Mouse (Mus musculus): ENCODE measurements around the gene Fap. TPM values are rescaled to one million over a fixed set of nuclear protein-coding genes. Genes with fewer than 3 reads are reported as not detected.

Gene Fap
- polyA plus RNA-seq, 1 experiment from 2014 or later = 11.7 TPM

DNA sequence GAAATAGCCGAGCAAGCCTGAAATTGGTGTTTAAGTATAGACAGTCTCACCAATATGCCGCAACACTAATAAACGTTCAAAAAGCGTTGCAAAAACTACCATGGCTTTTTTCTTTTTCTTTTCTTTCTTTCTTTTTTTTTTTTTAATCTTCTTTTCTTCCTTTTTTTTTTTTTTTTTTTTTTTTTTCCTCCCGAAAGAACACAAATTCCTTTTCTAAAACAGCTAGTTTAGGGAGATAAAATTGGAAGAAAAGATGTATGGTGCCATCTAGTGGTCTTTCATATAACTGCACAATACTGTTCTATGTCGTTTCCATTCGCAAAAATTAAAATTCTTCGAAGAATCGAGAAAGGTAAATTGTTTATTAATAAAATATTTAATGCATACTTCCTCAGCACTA lies 115.8 kb downstream of the Fap start:
- Histone ChIP-seq H3K27ac (replicated peaks; ENCODE audit: low read depth, low read length) (no peak overlapping the region), H3K4me2 (ENCODE audit: low read depth, low read length) (no peak overlapping the region), H3K9ac (replicated peaks; ENCODE audit: low read length) (no peak overlapping the region), H3K4me3 (ENCODE audit: low read depth, low read length) (no peak overlapping the region), H3K9me3 (replicated peaks; ENCODE audit: control insufficient read depth, low read length) (no peaks in the 10 kb centered on the region), H3K4me1 (ENCODE audit: control insufficient read depth, insufficient read depth, low read length) (no peaks in the 10 kb centered on the region), H3K27me3 (ENCODE audit: control insufficient read depth, insufficient read depth, low read length) (no peaks in the 10 kb centered on the region), H3K36me3 (replicated peaks; ENCODE audit: control insufficient read depth, insufficient read depth, low read depth, low read length) (no peaks in the 10 kb centered on the region)
- WGBS = 44% methylated on average over 9 of the region's 9 CpGs
- ATAC-seq (replicated peaks; ENCODE audit: insufficient number of reproducible peaks, low FRiP score, low TSS enrichment, low read depth) (no peak), DNase-seq (ENCODE audit: low spot score) (peak; percentile 68)

DNA sequence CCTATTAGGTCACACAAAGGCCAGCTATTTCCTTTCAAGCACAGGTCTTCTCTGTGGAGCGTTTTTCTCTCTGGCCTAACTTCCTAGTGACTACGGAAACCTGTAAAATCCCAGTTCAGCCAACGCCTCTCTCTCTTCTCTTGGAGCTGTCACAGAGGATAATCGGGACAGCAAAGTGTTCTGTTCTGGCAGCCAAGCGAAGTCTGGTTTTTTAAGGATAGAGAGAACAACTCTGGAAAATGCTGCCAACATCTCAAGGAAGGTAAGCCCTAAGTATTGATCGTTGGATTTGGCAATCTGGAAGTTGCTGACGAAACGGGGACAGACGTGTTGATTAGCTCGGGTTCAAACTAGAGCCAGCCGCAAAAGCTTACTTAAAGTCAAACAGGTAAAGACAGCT lies 118.9 kb downstream of the Fap start:
- no peaks in the 10 kb centered on the region for H3K4me1 ChIP-seq (ENCODE audit: control insufficient read depth, insufficient read depth, low read length)
- H3K4me3 ChIP-seq (ENCODE audit: low read depth, low read length) = no peak overlapping the region
- no peak overlapping the region for H3K9ac ChIP-seq (replicated peaks; ENCODE audit: low read length)
- no peak for DNase-seq (ENCODE audit: low spot score)
- H3K9me3 ChIP-seq (replicated peaks; ENCODE audit: control insufficient read depth, low read length) = no peaks in the 10 kb centered on the region
- no peak overlapping the region for H3K27ac ChIP-seq (replicated peaks; ENCODE audit: low read depth, low read length)
- WGBS = 85% methylated on average over 11 of the region's 11 CpGs
- no peaks in the 10 kb centered on the region for H3K27me3 ChIP-seq (ENCODE audit: control insufficient read depth, insufficient read depth, low read length)
- no peak for ATAC-seq (replicated peaks; ENCODE audit: insufficient number of reproducible peaks, low FRiP score, low TSS enrichment, low read depth)
- no peak overlapping the region for H3K4me2 ChIP-seq (ENCODE audit: low read depth, low read length)
- no peaks in the 10 kb centered on the region for H3K36me3 ChIP-seq (replicated peaks; ENCODE audit: control insufficient read depth, insufficient read depth, low read depth, low read length)

DNA sequence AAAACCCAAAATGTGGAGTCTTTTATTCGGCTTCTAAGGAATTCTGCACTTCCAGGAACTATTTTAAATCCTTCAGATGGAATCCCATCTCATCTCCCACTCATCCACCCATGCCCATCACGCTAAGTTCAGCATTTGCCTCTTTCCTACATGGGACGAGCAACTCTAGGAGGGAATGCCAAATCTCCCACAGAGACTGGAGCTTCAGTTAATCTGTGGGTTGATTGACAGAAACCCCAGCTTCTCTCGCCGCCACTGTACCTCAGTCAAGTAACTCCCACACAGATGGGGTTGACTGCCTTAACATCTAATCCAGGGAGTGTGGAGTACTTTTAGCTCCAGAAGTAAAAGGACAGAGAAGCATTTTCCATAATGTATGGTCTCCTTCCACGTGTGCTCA lies 119.8 kb downstream of the Fap start:
- no peaks in the 10 kb centered on the region for H3K4me1 ChIP-seq (ENCODE audit: control insufficient read depth, insufficient read depth, low read length)
- ATAC-seq (replicated peaks; ENCODE audit: insufficient number of reproducible peaks, low FRiP score, low TSS enrichment, low read depth) = no peak
- H3K9ac ChIP-seq (replicated peaks; ENCODE audit: low read length) = no peak overlapping the region
- H3K4me2 ChIP-seq (ENCODE audit: low read depth, low read length) = no peak overlapping the region
- no peaks in the 10 kb centered on the region for H3K27me3 ChIP-seq (ENCODE audit: control insufficient read depth, insufficient read depth, low read length)
- no peak for DNase-seq (ENCODE audit: low spot score)
- 67% methylated on average over 6 of the region's 6 CpGs for WGBS
- H3K36me3 ChIP-seq (replicated peaks; ENCODE audit: control insufficient read depth, insufficient read depth, low read depth, low read length) = no peaks in the 10 kb centered on the region
- H3K9me3 ChIP-seq (replicated peaks; ENCODE audit: control insufficient read depth, low read length) = no peaks in the 10 kb centered on the region
- no peak overlapping the region for H3K27ac ChIP-seq (replicated peaks; ENCODE audit: low read depth, low read length)
- H3K4me3 ChIP-seq (ENCODE audit: low read depth, low read length) = no peak overlapping the region

Other genes with a start within 250 kb of the Fap start
- gene Dpp4, start 161.8 kb downstream of the Fap start, polyA plus RNA-seq (2014; fragmentation: Nextera tagmentation; extraction: Ambion mirVana) = 0.88 and 0.96 TPM in 2 replicates
- not detected in 2 replicates for gene Gcg, start 90.4 kb downstream of the Fap start, polyA plus RNA-seq (2014; fragmentation: Nextera tagmentation; extraction: Ambion mirVana)
- 0.87 and 1.7 TPM in 2 replicates for gene Ifih1, start 72.2 kb upstream of the Fap start, polyA plus RNA-seq (2014; fragmentation: Nextera tagmentation; extraction: Ambion mirVana)
- 1.8 and 2.0 TPM in 2 replicates for gene Gca, start 90.2 kb upstream of the Fap start, polyA plus RNA-seq (2014; fragmentation: Nextera tagmentation; extraction: Ambion mirVana)